ENCODE assay signal across 24 mouse cellular contexts in the genomic region with DNA sequence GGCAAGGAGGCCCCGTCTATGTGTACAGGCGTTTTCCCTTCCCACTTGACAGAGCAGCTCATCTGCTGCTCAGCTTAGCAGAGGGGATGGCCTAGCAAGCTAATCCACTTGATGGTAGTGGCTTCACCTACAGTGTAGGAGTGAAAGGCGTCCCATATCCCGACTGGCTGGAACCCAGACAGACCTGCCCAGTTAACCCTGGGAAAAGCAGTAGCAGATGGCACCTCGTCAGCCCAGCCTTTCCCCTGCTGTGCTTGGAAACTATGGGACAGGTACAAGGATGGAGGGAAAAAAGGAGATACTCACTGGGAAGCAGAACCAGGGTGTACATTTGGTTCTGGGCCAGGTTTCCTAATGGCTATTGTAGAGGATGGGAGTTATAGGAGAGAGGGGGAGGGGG. TPM values are rescaled to one million over a fixed set of nuclear protein-coding genes. Genes with fewer than 3 reads are reported as not detected.
DNase-seq lines count a peak whose midpoint lies in the region; ATAC-seq and TF ChIP-seq lines count a peak whose summit lies in the region.
"Had no signal": no experiment of that assay in that cellular context is flagged by ENCODE, and none has a peak within 500 bp of the region (broad histone marks: within the 10 kb centered on the region; RNA-seq: fewer than 3 reads in every experiment).

No protein-coding gene starts in this region.

- no peaks in the 10 kb centered on the region; the same call in none of the 2 replicates for H3K4me1 ChIP-seq in embryonic facial prominence, embryonic 13.5 days
- peaks cover 8% of the 10 kb centered on the region for H3K4me1 ChIP-seq in embryonic facial prominence, embryonic 10.5 days
- H3K4me1 ChIP-seq in E14TG2a.4 (replicated peaks; ENCODE audit: low read depth, low read length): peaks cover 67% of the 10 kb centered on the region
- H3K4me1 ChIP-seq in cerebellum, adult 2 months (ENCODE audit: control insufficient read depth, insufficient read depth, low read length): peaks cover 34% of the 10 kb centered on the region
- H3K4me1 ChIP-seq in intestine, embryonic 15.5 days (replicated peaks): no peaks in the 10 kb centered on the region
- H3K4me1 ChIP-seq: forebrain, embryonic 13.5 days; heart, embryonic 13.5 days; limb, embryonic 12.5 days; midbrain, embryonic 12.5 days; neural tube, embryonic 12.5 days had no signal

- H3K4me2 ChIP-seq in embryonic facial prominence, embryonic 13.5 days: peak overlapping the region; percentile 42
- H3K4me2 ChIP-seq in intestine, embryonic 15.5 days (replicated peaks): no peak overlapping the region
- H3K4me2 ChIP-seq: forebrain, embryonic 13.5 days; heart, embryonic 13.5 days; hindbrain, embryonic 14.5 days; limb, embryonic 12.5 days; midbrain, embryonic 12.5 days; neural tube, embryonic 12.5 days had no signal

- H3K27ac ChIP-seq in embryonic facial prominence, embryonic 13.5 days: peak overlapping the region; percentile 55; the same call in 1 of the 2 replicates
- no peak overlapping the region for H3K27ac ChIP-seq in embryonic facial prominence, embryonic 10.5 days (replicated peaks)
- peak overlapping the region; percentile 88 for H3K27ac ChIP-seq in cerebellum, adult 2 months (ENCODE audit: insufficient read depth, low read length)
- no peak overlapping the region for H3K27ac ChIP-seq in layer of hippocampus, adult 2 months
- no peak overlapping the region for H3K27ac ChIP-seq in intestine, embryonic 15.5 days
- H3K27ac ChIP-seq: forebrain, embryonic 13.5 days; heart, embryonic 13.5 days; hindbrain, embryonic 14.5 days; liver, embryonic 14.5 days; macrophage; midbrain, embryonic 12.5 days; neural tube, embryonic 12.5 days had no signal

- no peak for ATAC-seq in embryonic facial prominence, embryonic 13.5 days (ENCODE audit: insufficient number of reproducible peaks, insufficient read depth, low FRiP score, low TSS enrichment, low read depth)
- no peak for ATAC-seq in megakaryocyte progenitor cell, adult 5-6 weeks (replicated peaks; ENCODE audit: poor library complexity)
- no peak for ATAC-seq in intestine, embryonic 15.5 days
- ATAC-seq: CD4-positive, CD25-positive, alpha-beta regulatory T cell, adult 4 months; forebrain, embryonic 13.5 days had no signal

- DNase-seq in embryonic facial prominence, embryonic 10.5 days (ENCODE audit: low spot score): no peak
- peak; percentile 87 to 93 for DNase-seq in cerebellum, adult 2 months
- DNase-seq in cerebellum, postnatal 36 days: peak; percentile 84 to 85
- DNase-seq in layer of hippocampus, adult 2 months (ENCODE audit: low spot score in 2 of 2): no peak
- DNase-seq: embryo, embryonic 11 days; gastrocnemius, postnatal 10 days; heart, adult 18-20 months; kidney, adult 9 months; kidney, postnatal 25 days; right cerebral cortex, adult 18-20 months had no signal

- 0 out of 2 replicates have a peak overlapping the region, but pooled peaks have one; percentile 32 for H3K9ac ChIP-seq in embryonic facial prominence, embryonic 13.5 days
- H3K9ac ChIP-seq in intestine, embryonic 15.5 days: no peak overlapping the region
- H3K9ac ChIP-seq: forebrain, embryonic 13.5 days; heart, embryonic 13.5 days; hindbrain, embryonic 14.5 days; limb, embryonic 12.5 days; liver, embryonic 14.5 days; midbrain, embryonic 12.5 days; neural tube, embryonic 12.5 days had no signal

- peaks cover 44% of the 10 kb centered on the region for H3K36me3 ChIP-seq in embryonic facial prominence, embryonic 13.5 days
- peaks cover 48% of the 10 kb centered on the region for H3K36me3 ChIP-seq in embryonic facial prominence, embryonic 10.5 days (replicated peaks)
- peaks cover 71% of the 10 kb centered on the region for H3K36me3 ChIP-seq in E14TG2a.4 (ENCODE audit: insufficient read depth, low read length)
- no peaks in the 10 kb centered on the region for H3K36me3 ChIP-seq in intestine, embryonic 15.5 days

- 0 out of 2 replicates have a peak overlapping the region, but pooled peaks have one; percentile 3 for H3K4me3 ChIP-seq in embryonic facial prominence, embryonic 13.5 days
- H3K4me3 ChIP-seq in embryonic facial prominence, embryonic 10.5 days: no peak overlapping the region
- peak overlapping the region; percentile 62 for H3K4me3 ChIP-seq in E14TG2a.4 (replicated peaks; ENCODE audit: low read length)
- H3K4me3 ChIP-seq in cerebellum, adult 2 months (replicated peaks; ENCODE audit: insufficient read depth, low read depth, low read length): no peak overlapping the region
- no peak overlapping the region for H3K4me3 ChIP-seq in layer of hippocampus, adult 2 months
- H3K4me3 ChIP-seq in intestine, embryonic 15.5 days (replicated peaks): no peak overlapping the region
- H3K4me3 ChIP-seq: forebrain, embryonic 13.5 days; heart, embryonic 13.5 days; limb, embryonic 12.5 days; midbrain, embryonic 12.5 days; neural tube, embryonic 12.5 days had no signal

- no peaks in the 10 kb centered on the region for H3K27me3 ChIP-seq in embryonic facial prominence, embryonic 13.5 days
- no peaks in the 10 kb centered on the region for H3K27me3 ChIP-seq in embryonic facial prominence, embryonic 10.5 days (replicated peaks; ENCODE audit: low read depth, poor library complexity, severe bottlenecking)
- no peaks in the 10 kb centered on the region for H3K27me3 ChIP-seq in E14TG2a.4 (ENCODE audit: insufficient read depth, low read length)
- no peaks in the 10 kb centered on the region for H3K27me3 ChIP-seq in cerebellum, adult 2 months (ENCODE audit: control insufficient read depth, insufficient read depth, low read length)
- no peaks in the 10 kb centered on the region for H3K27me3 ChIP-seq in intestine, embryonic 15.5 days (replicated peaks)
- H3K27me3 ChIP-seq: forebrain, embryonic 13.5 days; heart, embryonic 13.5 days; limb, embryonic 12.5 days; midbrain, embryonic 12.5 days; neural tube, embryonic 12.5 days had no signal

- TF ChIP-seq POLR2A in cerebellum, adult 2 months (IDR thresholded peaks at IDR 0.05; ENCODE audit: borderline replicate concordance, insufficient read depth, low read length): no peak

- H3K9me3 ChIP-seq in embryonic facial prominence, embryonic 13.5 days: no peaks in the 10 kb centered on the region
- no peaks in the 10 kb centered on the region for H3K9me3 ChIP-seq in embryonic facial prominence, embryonic 10.5 days
- H3K9me3 ChIP-seq in E14TG2a.4 (ENCODE audit: low read length): no peaks in the 10 kb centered on the region
- H3K9me3 ChIP-seq in intestine, embryonic 15.5 days: no peaks in the 10 kb centered on the region
- H3K9me3 ChIP-seq: forebrain, embryonic 13.5 days; heart, embryonic 13.5 days; limb, embryonic 12.5 days; midbrain, embryonic 12.5 days; neural tube, embryonic 12.5 days had no signal

- TF ChIP-seq CTCF in E14TG2a.4 (conservative IDR thresholded peaks at IDR 0.05; ENCODE audit: low read length): no peak
- no peak for TF ChIP-seq CTCF in cerebellum, adult 2 months (IDR thresholded peaks at IDR 0.05; ENCODE audit: borderline replicate concordance, insufficient read depth, low read depth, low read length)
- TF ChIP-seq CTCF in layer of hippocampus, adult 2 months (conservative IDR thresholded peaks at IDR 0.05): no peak

- 74% methylated on average over 5 of the region's 5 CpGs for WGBS in embryonic facial prominence, embryonic 13.5 days
- 81% methylated on average over 5 of the region's 5 CpGs for WGBS in embryonic facial prominence, embryonic 10.5 days
- 5% methylated on average over 5 of the region's 5 CpGs for WGBS in cerebellum, adult 2 months
- 82% methylated on average over 5 of the region's 5 CpGs for WGBS in intestine, embryonic 15.5 days

RNA-seq across cellular contexts. Expression of a gene that starts 0.6 kb away (rescaled TPM):
- polyA plus RNA-seq in embryonic facial prominence, embryonic 13.5 days (2015; fragmentation: Nextera tagmentation; extraction: Ambion mirVana): 4.9 and 6.2 TPM in 2 replicates
- 0.99 and 2.0 TPM in 2 replicates for polyA plus RNA-seq in embryonic facial prominence, embryonic 10.5 days (2016; fragmentation: Nextera tagmentation; extraction: Ambion mirVana)
- polyA plus RNA-seq in cerebellum, adult 2 months (2012; rRNA removed): 1.8 and 1.9 TPM in 2 replicates
- total RNA-seq in layer of hippocampus, adult 2 months (2021): under 1 TPM; 0.37 to 0.69 TPM
- not detected in 2 replicates for total RNA-seq in megakaryocyte progenitor cell, adult 5-6 weeks (2015)
- total RNA-seq in megakaryocyte progenitor cell, adult 5-6 weeks (2017): not detected in 2 replicates
- polyA plus RNA-seq in intestine, embryonic 15.5 days (2015; fragmentation: Nextera tagmentation; extraction: Ambion mirVana): 0.36 and 0.56 TPM in 2 replicates
- total RNA-seq: gastrocnemius, postnatal 10 days; heart, adult 18-20 months; heart, postnatal 25 days had no signal
- polyA plus RNA-seq: CD4-positive, CD25-positive, alpha-beta regulatory T cell, adult 4 months; forebrain, embryonic 13.5 days; hindbrain, embryonic 14.5 days; macrophage had no signal

RNA-seq across cellular contexts. Expression of a gene that starts 9.0 kb away (rescaled TPM):
- polyA plus RNA-seq in embryonic facial prominence, embryonic 13.5 days (2015; fragmentation: Nextera tagmentation; extraction: Ambion mirVana): 0.46 and 0.61 TPM in 2 replicates
- 0.38 and 0.45 TPM in 2 replicates for polyA plus RNA-seq in embryonic facial prominence, embryonic 10.5 days (2016; fragmentation: Nextera tagmentation; extraction: Ambion mirVana)
- 0.75 and 0.90 TPM in 2 replicates for polyA plus RNA-seq in cerebellum, adult 2 months (2012; rRNA removed)
- total RNA-seq in layer of hippocampus, adult 2 months (2021): under 1 TPM; 0.25 to 0.54 TPM
- 1.0 and 1.4 TPM in 2 replicates for total RNA-seq in megakaryocyte progenitor cell, adult 5-6 weeks (2015)
- 0.34 and 0.46 TPM in 2 replicates for total RNA-seq in megakaryocyte progenitor cell, adult 5-6 weeks (2017)
- 0.16 and 0.20 TPM in 2 replicates for polyA plus RNA-seq in intestine, embryonic 15.5 days (2015; fragmentation: Nextera tagmentation; extraction: Ambion mirVana)
- total RNA-seq: heart, adult 18-20 months; heart, postnatal 25 days had no signal
- polyA plus RNA-seq: midbrain, embryonic 12.5 days had no signal

RNA-seq across cellular contexts. Expression of a gene that starts 18.4 kb away (rescaled TPM):
- polyA plus RNA-seq in embryonic facial prominence, embryonic 13.5 days (2015; fragmentation: Nextera tagmentation; extraction: Ambion mirVana): 18.8 and 20.3 TPM in 2 replicates
- polyA plus RNA-seq in embryonic facial prominence, embryonic 10.5 days (2016; fragmentation: Nextera tagmentation; extraction: Ambion mirVana): 29.9 and 35.2 TPM in 2 replicates
- polyA plus RNA-seq in cerebellum, adult 2 months (2012; rRNA removed): 339 and 352 TPM in 2 replicates
- total RNA-seq in layer of hippocampus, adult 2 months (2021): 100 to 1,000 TPM; 287 to 294 TPM
- 4.6 and 5.8 TPM in 2 replicates for total RNA-seq in megakaryocyte progenitor cell, adult 5-6 weeks (2015)
- total RNA-seq in megakaryocyte progenitor cell, adult 5-6 weeks (2017): 4.9 and 5.5 TPM in 2 replicates
- 19.0 and 20.2 TPM in 2 replicates for polyA plus RNA-seq in intestine, embryonic 15.5 days (2015; fragmentation: Nextera tagmentation; extraction: Ambion mirVana)

RNA-seq across cellular contexts. Expression of a gene that starts 21.8 kb away (rescaled TPM):
- 89.6 and 91.2 TPM in 2 replicates for polyA plus RNA-seq in embryonic facial prominence, embryonic 13.5 days (2015; fragmentation: Nextera tagmentation; extraction: Ambion mirVana)
- 91.1 and 91.2 TPM in 2 replicates for polyA plus RNA-seq in embryonic facial prominence, embryonic 10.5 days (2016; fragmentation: Nextera tagmentation; extraction: Ambion mirVana)
- 74.0 and 75.0 TPM in 2 replicates for polyA plus RNA-seq in cerebellum, adult 2 months (2012; rRNA removed)
- 10 to 100 TPM; 67.5 to 77.5 TPM for total RNA-seq in layer of hippocampus, adult 2 months (2021)
- total RNA-seq in megakaryocyte progenitor cell, adult 5-6 weeks (2015): 56.2 and 56.7 TPM in 2 replicates
- 52.5 and 60.3 TPM in 2 replicates for total RNA-seq in megakaryocyte progenitor cell, adult 5-6 weeks (2017)
- 70.2 and 74.3 TPM in 2 replicates for polyA plus RNA-seq in intestine, embryonic 15.5 days (2015; fragmentation: Nextera tagmentation; extraction: Ambion mirVana)

RNA-seq across cellular contexts. Expression of a gene that starts 30.8 kb away (rescaled TPM):
- 41.4 and 42.9 TPM in 2 replicates for polyA plus RNA-seq in embryonic facial prominence, embryonic 13.5 days (2015; fragmentation: Nextera tagmentation; extraction: Ambion mirVana)
- polyA plus RNA-seq in embryonic facial prominence, embryonic 10.5 days (2016; fragmentation: Nextera tagmentation; extraction: Ambion mirVana): 36.3 and 37.1 TPM in 2 replicates
- polyA plus RNA-seq in cerebellum, adult 2 months (2012; rRNA removed): 96.8 and 103 TPM in 2 replicates
- 10 to 100 TPM; 19.1 to 22.7 TPM for total RNA-seq in layer of hippocampus, adult 2 months (2021)
- total RNA-seq in megakaryocyte progenitor cell, adult 5-6 weeks (2015): 30.9 and 33.2 TPM in 2 replicates
- total RNA-seq in megakaryocyte progenitor cell, adult 5-6 weeks (2017): 22.7 and 23.6 TPM in 2 replicates
- 36.1 and 38.4 TPM in 2 replicates for polyA plus RNA-seq in intestine, embryonic 15.5 days (2015; fragmentation: Nextera tagmentation; extraction: Ambion mirVana)

Comparison
In these comparisons a context has a peak if more than half of its experiments do, and no peak if none do; other contexts are left out.
1. H3K27ac ChIP-seq: peak in embryonic facial prominence, embryonic 13.5 days (single experiment) and cerebellum, adult 2 months (single experiment); none in embryonic facial prominence, embryonic 10.5 days (single experiment), layer of hippocampus, adult 2 months (single experiment) and intestine, embryonic 15.5 days (single experiment).
2. H3K4me3 ChIP-seq: peak in embryonic facial prominence, embryonic 13.5 days (single experiment) and E14TG2a.4 (single experiment); none in embryonic facial prominence, embryonic 10.5 days (single experiment), cerebellum, adult 2 months (single experiment), layer of hippocampus, adult 2 months (single experiment) and intestine, embryonic 15.5 days (single experiment).
3. DNase-seq: peak in cerebellum, adult 2 months (2 of 2) and cerebellum, postnatal 36 days (2 of 2); none in embryonic facial prominence, embryonic 10.5 days (single experiment) and layer of hippocampus, adult 2 months (0 of 2).